ENCODE assay signal across 8 mouse cellular contexts in genomic region chr5:28070149-28070827, GRCm38 (mm10). TPM values are rescaled to one million over a fixed set of nuclear protein-coding genes. Genes with fewer than 3 reads are reported as not detected.
A peak's percentile ranks its signal among the peaks of the same experiment; 100 is the strongest.
DNase-seq lines count a peak whose midpoint lies in the region; ATAC-seq and TF ChIP-seq lines count a peak whose summit lies in the region.

No protein-coding gene starts in this region.

- no peak for ATAC-seq in embryonic facial prominence, embryonic 15.5 days (ENCODE audit: insufficient number of reproducible peaks, low FRiP score, low TSS enrichment, low read depth)
- peak; percentile 0; the same call in 1 of the 2 replicates for ATAC-seq in intestine, embryonic 15.5 days
- peak; percentile 13; the same call in 1 of the 2 replicates for ATAC-seq in midbrain, embryonic 15.5 days (replicated peaks)

- H3K27ac ChIP-seq in ES-E14 (ENCODE audit: insufficient read depth, low read depth, low read length, poor library complexity, severe bottlenecking): peak overlapping the region; percentile 87
- peak overlapping the region; percentile 90 for H3K27ac ChIP-seq in embryonic facial prominence, embryonic 15.5 days (replicated peaks)
- H3K27ac ChIP-seq in intestine, embryonic 15.5 days: peak overlapping the region; percentile 93
- peak overlapping the region; percentile 96 for H3K27ac ChIP-seq in midbrain, embryonic 15.5 days

- peaks cover 0 to 7% of the 10 kb centered on the region in 2 experiments; a peak in 2 of 4 replicates for H3K4me1 ChIP-seq in ES-E14 (ENCODE audit: control insufficient read depth in 2 of 2, insufficient read depth in 2 of 2, low read length in 2 of 2, poor library complexity in 1 of 2)
- peaks cover 26% of the 10 kb centered on the region for H3K4me1 ChIP-seq in embryonic facial prominence, embryonic 15.5 days
- H3K4me1 ChIP-seq in intestine, embryonic 15.5 days (replicated peaks): peaks cover 26% of the 10 kb centered on the region
- peaks cover 44% of the 10 kb centered on the region for H3K4me1 ChIP-seq in midbrain, embryonic 15.5 days

- in situ Hi-C loops in ES-E14 (cut with MboI; ENCODE audit: low sequenced_read_pairs in 2 of 2, unreplicated experiment in 2 of 2): no loop called here

- H3K4me3 ChIP-seq in ES-E14 (ENCODE audit: insufficient read depth in 1 of 2, low read depth in 1 of 2, low read length in 2 of 2, poor library complexity in 1 of 2, severe bottlenecking in 1 of 2): peak overlapping the region; percentile 72 to 86
- H3K4me3 ChIP-seq in embryonic facial prominence, embryonic 15.5 days (replicated peaks): peak overlapping the region; percentile 80
- peak overlapping the region; percentile 84 for H3K4me3 ChIP-seq in intestine, embryonic 15.5 days (replicated peaks)
- peak overlapping the region; percentile 57 for H3K4me3 ChIP-seq in midbrain, embryonic 15.5 days

- H3K36me3 ChIP-seq in ES-E14 (ENCODE audit: control insufficient read depth, insufficient read depth, low read length, poor library complexity, severe bottlenecking): peaks cover 22% of the 10 kb centered on the region
- H3K36me3 ChIP-seq in embryonic facial prominence, embryonic 15.5 days: peaks cover 18% of the 10 kb centered on the region
- peaks cover 20% of the 10 kb centered on the region for H3K36me3 ChIP-seq in intestine, embryonic 15.5 days
- 0 out of 2 replicates have a peak, but pooled peaks cover 13% of the 10 kb centered on the region for H3K36me3 ChIP-seq in midbrain, embryonic 15.5 days (replicated peaks)

- DNase-seq in layer of hippocampus, adult 11-12 months (ENCODE audit: low spot score): peak; percentile 21
- no peak for DNase-seq in layer of hippocampus, adult 9-10 months (ENCODE audit: low spot score)
- no peak for DNase-seq in ES-E14 (ENCODE audit: low read depth, low spot score)
- DNase-seq in cerebellum, adult 11-12 months: no peak
- no peak for DNase-seq in left cerebral cortex, adult 8-10 months (ENCODE audit: low spot score in 2 of 2)

- H3K9ac ChIP-seq in ES-E14 (ENCODE audit: insufficient read depth, low read depth, low read length, poor library complexity, severe bottlenecking): peak overlapping the region; percentile 77
- peak overlapping the region; percentile 34 for H3K9ac ChIP-seq in embryonic facial prominence, embryonic 15.5 days
- H3K9ac ChIP-seq in intestine, embryonic 15.5 days: peak overlapping the region; percentile 63
- peak overlapping the region; percentile 58 for H3K9ac ChIP-seq in midbrain, embryonic 15.5 days

- H3K4me2 ChIP-seq in embryonic facial prominence, embryonic 15.5 days (replicated peaks): peak overlapping the region; percentile 76
- H3K4me2 ChIP-seq in intestine, embryonic 15.5 days (replicated peaks): peak overlapping the region; percentile 80
- peak overlapping the region; percentile 92 for H3K4me2 ChIP-seq in midbrain, embryonic 15.5 days

- H3K9me3 ChIP-seq in ES-E14 (ENCODE audit: control insufficient read depth, insufficient read depth, low read depth, low read length): no peaks in the 10 kb centered on the region
- H3K9me3 ChIP-seq in embryonic facial prominence, embryonic 15.5 days (replicated peaks): no peaks in the 10 kb centered on the region
- H3K9me3 ChIP-seq in intestine, embryonic 15.5 days: no peaks in the 10 kb centered on the region
- H3K9me3 ChIP-seq in midbrain, embryonic 15.5 days: no peaks in the 10 kb centered on the region

- WGBS in embryonic facial prominence, embryonic 15.5 days: 15% methylated on average over 9 of the region's 9 CpGs
- 21% methylated on average over 9 of the region's 9 CpGs for WGBS in intestine, embryonic 15.5 days
- 20% methylated on average over 9 of the region's 9 CpGs for WGBS in midbrain, embryonic 15.5 days

- H3K27me3 ChIP-seq in embryonic facial prominence, embryonic 15.5 days: no peaks in the 10 kb centered on the region
- no peaks in the 10 kb centered on the region for H3K27me3 ChIP-seq in intestine, embryonic 15.5 days (replicated peaks)
- no peaks in the 10 kb centered on the region for H3K27me3 ChIP-seq in midbrain, embryonic 15.5 days (replicated peaks)

TF ChIP-seq in ES-E14, 5 proteins besides CTCF, POLR2A, EP300 and RAD21:
- TF ChIP-seq CHD2 (IDR thresholded peaks at IDR 0.05; ENCODE audit: low read depth, low read length): no peak
- TF ChIP-seq ZNF384 (IDR thresholded peaks at IDR 0.05; ENCODE audit: low read depth, low read length): no peak
- TF ChIP-seq ZC3H11A (IDR thresholded peaks at IDR 0.05; ENCODE audit: borderline replicate concordance, low read depth, low read length): no peak
- no peak for TF ChIP-seq HCFC1 (IDR thresholded peaks at IDR 0.05; ENCODE audit: borderline replicate concordance, insufficient read depth, low read length)
- no peak for TF ChIP-seq MAFK (IDR thresholded peaks at IDR 0.05; ENCODE audit: insufficient read depth, low read depth, low read length)

RNA-seq across cellular contexts. Expression of gene Insig1, which starts 0.9 kb away (rescaled TPM):
- 89.2 and 112 TPM in 2 replicates for total RNA-seq in ES-E14 (2012; rRNA removed)
- 44.9 and 48.5 TPM in 2 replicates for polyA plus RNA-seq in embryonic facial prominence, embryonic 15.5 days (2015; fragmentation: Nextera tagmentation; extraction: Ambion mirVana)
- polyA plus RNA-seq in intestine, embryonic 15.5 days (2015; fragmentation: Nextera tagmentation; extraction: Ambion mirVana): 222 and 228 TPM in 2 replicates
- polyA plus RNA-seq in midbrain, embryonic 15.5 days (2015; fragmentation: Nextera tagmentation; extraction: Ambion mirVana): 79.3 and 84.0 TPM in 2 replicates
- 100 to 1,000 TPM in 3 of 4 experiments, 10 to 100 TPM in 1; 93.1 to 116 (median 115) TPM for total RNA-seq in left cerebral cortex, adult 8-10 months (2022)
